Mouse (Mus musculus): ENCODE measurements around the gene Gm45717. TPM values are rescaled to one million over a fixed set of nuclear protein-coding genes. Genes with fewer than 3 reads are reported as not detected.
A peak's percentile ranks its signal among the peaks of the same experiment; 100 is the strongest.

Gm45717 gene
- total RNA-seq (2014; rRNA removed) (not detected in 2 replicates), polyA plus RNA-seq (2015; fragmentation: Nextera tagmentation; extraction: Ambion mirVana) (0.38 TPM in 1 of 2 replicates, not detected in the other)

DNA sequence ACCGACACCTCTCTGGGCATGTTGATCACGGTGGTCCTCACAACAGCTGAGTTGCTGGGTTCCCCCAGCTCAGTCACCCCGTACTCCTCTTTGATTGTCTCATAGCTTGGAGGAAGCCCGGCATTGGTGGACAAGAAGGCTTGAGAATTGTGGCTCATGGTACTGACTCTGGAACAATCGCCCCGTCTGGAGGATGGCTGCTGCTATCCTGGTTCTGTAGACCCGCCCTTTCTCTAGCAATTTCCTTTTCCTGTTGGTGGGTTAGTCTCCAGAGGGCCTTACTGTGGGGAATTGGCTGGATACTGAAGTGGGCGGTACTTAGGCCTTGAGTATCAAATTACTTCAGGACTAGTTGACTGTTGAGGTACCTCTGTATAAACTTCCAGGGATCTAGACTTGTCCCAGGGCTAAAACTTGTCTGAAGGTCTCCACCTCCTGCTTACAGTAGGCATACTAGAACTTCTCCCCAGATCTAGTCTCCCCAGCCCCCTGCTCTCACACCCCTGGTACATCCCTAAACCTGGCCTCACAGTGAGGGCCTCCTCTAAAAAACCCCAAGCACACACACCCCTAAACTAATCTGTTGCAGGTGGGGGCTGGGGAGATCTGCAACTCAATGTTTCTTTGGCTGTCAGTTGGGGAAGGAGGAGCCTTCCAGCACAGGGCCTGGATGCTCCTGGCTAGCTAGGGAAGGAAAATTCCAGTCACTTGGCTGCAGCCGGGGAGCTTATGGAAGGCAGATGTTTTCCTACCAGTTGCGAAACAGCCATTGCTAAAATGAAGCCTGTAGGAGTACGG, at the start of gene Gm45717, which contains the start of gene Ifitm2:
Gene Gm45717 (minus strand): TSS at position 180 of the 798 bp plus-strand sequence.
Gene Ifitm2 (minus strand): TSS at position 230 of the 798 bp plus-strand sequence.
- ATAC-seq (peak; percentile 83), DNase-seq (ENCODE audit: low spot score) (peak; percentile 64)
- H3K27ac ChIP-seq = peak within 1 kb of the TSS; percentile 27; the same call in 1 of the 2 replicates
- peak within 1 kb of the TSS; percentile 32 for H3K4me3 ChIP-seq (ENCODE audit: low read length)
- no peak for TF ChIP-seq CTCF (IDR thresholded peaks at IDR 0.05; ENCODE audit: low read depth)
- H3K9me3 ChIP-seq (ENCODE audit: low read length) = no peaks in the 10 kb centered on the region
- H3K27me3 ChIP-seq (ENCODE audit: insufficient read depth, low read length) = no peaks in the 10 kb centered on the region
- 21% methylated on average over 11 of the region's 11 CpGs for WGBS
- H3K4me1 ChIP-seq (ENCODE audit: insufficient read depth, low read length) = peaks cover 3% of the 10 kb centered on the region; the same call in 1 of the 2 replicates
- peak within 1 kb of the TSS; percentile 61 for H3K4me2 ChIP-seq (ENCODE audit: low read depth, low read length)
- H3K36me3 ChIP-seq (ENCODE audit: insufficient read depth, low read length) = no peaks in the 10 kb centered on the region
- H3K9ac ChIP-seq (replicated peaks; ENCODE audit: low read length) = 0 out of 2 replicates have a peak within 1 kb of the TSS, but pooled peaks have one; percentile 37

DNA sequence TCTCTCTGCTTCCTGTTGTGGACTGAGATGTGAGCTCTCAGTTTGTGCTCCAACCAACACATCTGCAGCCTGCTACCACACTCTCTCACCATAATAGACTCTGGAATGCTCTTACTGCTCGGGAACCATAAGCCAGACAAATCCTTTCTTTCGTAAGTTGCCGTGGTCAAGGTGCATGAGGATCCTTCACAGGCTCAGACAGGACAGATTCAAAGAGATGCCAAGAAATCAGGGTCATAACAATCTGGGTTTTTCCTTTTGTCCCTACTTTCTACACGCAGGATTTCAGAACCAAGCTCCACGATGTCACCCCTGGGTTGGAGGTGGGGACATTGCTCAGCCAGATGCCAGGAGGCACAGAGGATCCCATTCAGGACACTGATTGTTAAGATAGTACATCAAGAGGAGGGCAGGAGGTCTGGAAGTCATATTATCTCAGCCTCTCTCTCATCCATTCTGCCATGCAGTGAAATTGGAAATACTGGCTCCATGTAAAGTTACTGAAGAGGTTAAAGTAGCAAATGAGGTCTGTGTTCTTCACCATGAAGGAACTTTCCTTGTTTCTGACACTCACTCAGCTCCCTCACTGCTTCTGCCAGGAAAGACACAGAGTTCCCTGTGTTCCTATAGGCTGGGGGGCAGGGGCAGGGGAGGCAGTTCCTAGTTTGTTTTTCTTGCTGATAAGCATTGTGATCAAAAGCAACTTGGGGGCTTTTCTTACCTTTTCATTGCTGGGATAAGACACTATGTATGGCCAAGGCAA, 47.7 kb upstream of the Gm45717 start:
- no peaks in the 10 kb centered on the region for H3K36me3 ChIP-seq (ENCODE audit: insufficient read depth, low read length)
- DNase-seq (ENCODE audit: low spot score) (no peak), ATAC-seq (no peak)
- H3K4me3 ChIP-seq (ENCODE audit: low read length) = no peak overlapping the region
- H3K4me1 ChIP-seq (ENCODE audit: insufficient read depth, low read length) = no peaks in the 10 kb centered on the region
- H3K27me3 ChIP-seq (ENCODE audit: insufficient read depth, low read length) = no peaks in the 10 kb centered on the region
- no peaks in the 10 kb centered on the region for H3K9me3 ChIP-seq (ENCODE audit: low read length)
- no peak for TF ChIP-seq CTCF (IDR thresholded peaks at IDR 0.05; ENCODE audit: low read depth)
- no peak overlapping the region for H3K4me2 ChIP-seq (ENCODE audit: low read depth, low read length)
- WGBS = 84% methylated on average over 5 of the region's 5 CpGs
- no peak overlapping the region for H3K9ac ChIP-seq (replicated peaks; ENCODE audit: low read length)
- H3K27ac ChIP-seq = no peak overlapping the region

DNA sequence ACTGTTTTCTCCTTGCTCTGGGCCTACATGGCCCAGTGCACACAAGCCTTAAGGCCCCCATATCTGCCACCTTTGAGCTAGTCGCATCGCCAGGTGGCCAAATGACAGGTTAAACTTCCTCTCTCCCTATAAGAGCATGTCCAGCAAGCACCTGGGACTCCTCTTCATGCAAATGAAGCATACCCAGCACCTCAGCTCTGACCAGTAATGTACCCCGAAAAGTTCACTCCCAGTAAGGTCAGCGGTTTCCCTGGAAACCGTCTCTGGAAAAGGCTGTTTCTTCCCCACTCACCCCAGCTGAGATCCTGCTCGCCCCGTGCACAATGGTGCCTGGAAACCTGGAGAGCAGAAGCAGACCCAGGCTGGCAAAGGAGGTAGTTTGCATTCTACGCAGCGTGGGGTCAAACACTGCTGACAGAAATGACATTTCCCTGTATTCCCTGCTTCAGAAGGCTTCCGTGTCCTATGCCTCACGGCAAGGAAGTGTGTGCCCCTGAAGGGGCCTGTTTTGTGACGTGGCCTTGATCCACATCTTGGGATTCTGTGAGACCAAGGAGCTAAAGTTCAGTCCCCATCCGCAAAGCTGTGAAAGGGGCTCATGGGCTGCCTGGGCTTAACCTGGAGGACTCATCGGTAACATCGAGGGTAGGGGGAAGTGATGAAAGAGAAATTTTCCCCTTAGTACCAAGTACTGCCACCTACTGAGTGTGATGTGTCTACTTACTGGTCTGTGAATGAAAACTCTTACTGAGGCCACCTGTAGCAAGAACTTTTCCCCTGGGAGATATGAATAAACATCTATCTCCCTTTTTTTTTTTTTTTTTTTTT, 45.4 kb upstream of the Gm45717 start:
- H3K36me3 ChIP-seq (ENCODE audit: insufficient read depth, low read length) = no peaks in the 10 kb centered on the region
- no peak for DNase-seq (ENCODE audit: low spot score)
- H3K4me3 ChIP-seq (ENCODE audit: low read length) = no peak overlapping the region
- WGBS = 65% methylated on average over 15 of the region's 15 CpGs
- no peak overlapping the region for H3K27ac ChIP-seq
- H3K4me2 ChIP-seq (ENCODE audit: low read depth, low read length) = no peak overlapping the region
- ATAC-seq = no peak
- no peaks in the 10 kb centered on the region for H3K4me1 ChIP-seq (ENCODE audit: insufficient read depth, low read length)
- H3K27me3 ChIP-seq (ENCODE audit: insufficient read depth, low read length) = no peaks in the 10 kb centered on the region
- no peaks in the 10 kb centered on the region for H3K9me3 ChIP-seq (ENCODE audit: low read length)
- H3K9ac ChIP-seq (replicated peaks; ENCODE audit: low read length) = no peak overlapping the region
- TF ChIP-seq CTCF (IDR thresholded peaks at IDR 0.05; ENCODE audit: low read depth) = no peak

GRCm38 (mm10) chr7:140998853-140999700, 43.3 kb upstream of the Gm45717 start:
- DNase-seq (ENCODE audit: low spot score) = no peak
- no peaks in the 10 kb centered on the region for H3K27me3 ChIP-seq (ENCODE audit: insufficient read depth, low read length)
- H3K27ac ChIP-seq = no peak overlapping the region
- H3K4me2 ChIP-seq (ENCODE audit: low read depth, low read length) = no peak overlapping the region
- TF ChIP-seq CTCF (IDR thresholded peaks at IDR 0.05; ENCODE audit: low read depth) = no peak
- WGBS = 89% methylated on average over 11 of the region's 11 CpGs
- no peaks in the 10 kb centered on the region for H3K36me3 ChIP-seq (ENCODE audit: insufficient read depth, low read length)
- ATAC-seq = no peak
- no peak overlapping the region for H3K4me3 ChIP-seq (ENCODE audit: low read length)
- H3K9me3 ChIP-seq (ENCODE audit: low read length) = no peaks in the 10 kb centered on the region
- H3K9ac ChIP-seq (replicated peaks; ENCODE audit: low read length) = no peak overlapping the region
- H3K4me1 ChIP-seq (ENCODE audit: insufficient read depth, low read length) = no peaks in the 10 kb centered on the region

- no peaks in the 10 kb centered on the region for H3K36me3 ChIP-seq (ENCODE audit: insufficient read depth, low read length)
- H3K4me2 ChIP-seq (ENCODE audit: low read depth, low read length) = no peak overlapping the region
- H3K27me3 ChIP-seq (ENCODE audit: insufficient read depth, low read length) = no peaks in the 10 kb centered on the region
- TF ChIP-seq CTCF (IDR thresholded peaks at IDR 0.05; ENCODE audit: low read depth) = no peak
- no peaks in the 10 kb centered on the region for H3K9me3 ChIP-seq (ENCODE audit: low read length)
- no peak overlapping the region for H3K9ac ChIP-seq (replicated peaks; ENCODE audit: low read length)
- H3K27ac ChIP-seq = no peak overlapping the region
- no peak for DNase-seq (ENCODE audit: low spot score)
- WGBS = 52% methylated on average over 1 of the region's 1 CpGs
- H3K4me3 ChIP-seq (ENCODE audit: low read length) = no peak overlapping the region
- ATAC-seq = no peak
- no peaks in the 10 kb centered on the region for H3K4me1 ChIP-seq (ENCODE audit: insufficient read depth, low read length)
Measured at GRCm38 (mm10) chr7:140997817-140998216, 42.1 kb upstream of the Gm45717 start.

Measured in hindbrain, postnatal 0 days (tissue).